ENCODE assay signal across 8 mouse cellular contexts in genomic region chr8:70896316-70897020, GRCm38 (mm10). TPM values are rescaled to one million over a fixed set of nuclear protein-coding genes. Genes with fewer than 3 reads are reported as not detected.
DNase-seq lines count a peak whose midpoint lies in the region; ATAC-seq lines count a peak whose summit lies in the region.

No protein-coding gene starts in this region.

- H3K36me3 ChIP-seq in lung, embryonic 15.5 days = peaks cover 24% of the 10 kb centered on the region
- peaks cover 34% of the 10 kb centered on the region for H3K36me3 ChIP-seq in embryonic facial prominence, embryonic 10.5 days (replicated peaks)
- peaks cover 25% of the 10 kb centered on the region for H3K36me3 ChIP-seq in hindbrain, embryonic 16.5 days (ENCODE audit: control insufficient read depth, insufficient read depth, low read length)

- peak overlapping the region; percentile 58 for H3K27ac ChIP-seq in lung, embryonic 15.5 days
- peak overlapping the region; percentile 98 for H3K27ac ChIP-seq in embryonic facial prominence, embryonic 10.5 days (replicated peaks)
- H3K27ac ChIP-seq in hindbrain, embryonic 16.5 days (ENCODE audit: low read depth, low read length) = peak overlapping the region; percentile 75

- no peak for ATAC-seq in lung, embryonic 15.5 days (ENCODE audit: borderline replicate concordance, extremely low read depth, low FRiP score, low TSS enrichment)
- no peak for ATAC-seq in hindbrain, embryonic 16.5 days

- H3K4me2 ChIP-seq in lung, embryonic 15.5 days = peak overlapping the region; percentile 91
- H3K4me2 ChIP-seq in hindbrain, embryonic 16.5 days (ENCODE audit: low read length) = peak overlapping the region; percentile 92

- WGBS in lung, embryonic 15.5 days = 3% methylated on average over 25 of the region's 25 CpGs
- WGBS in embryonic facial prominence, embryonic 10.5 days = 5% methylated on average over 25 of the region's 25 CpGs
- 5% methylated on average over 25 of the region's 25 CpGs for WGBS in hindbrain, embryonic 16.5 days

- peak overlapping the region; percentile 86 for H3K9ac ChIP-seq in lung, embryonic 15.5 days
- peak overlapping the region; percentile 96 for H3K9ac ChIP-seq in hindbrain, embryonic 16.5 days (ENCODE audit: low read depth, low read length)

- peaks cover 28% of the 10 kb centered on the region for H3K27me3 ChIP-seq in lung, embryonic 15.5 days
- peaks cover 37% of the 10 kb centered on the region for H3K27me3 ChIP-seq in embryonic facial prominence, embryonic 10.5 days (replicated peaks; ENCODE audit: low read depth, poor library complexity, severe bottlenecking)
- H3K27me3 ChIP-seq in hindbrain, embryonic 16.5 days (replicated peaks; ENCODE audit: control insufficient read depth, insufficient read depth, low read length) = peaks cover 36% of the 10 kb centered on the region

- peaks cover 29% of the 10 kb centered on the region for H3K4me1 ChIP-seq in lung, embryonic 15.5 days
- H3K4me1 ChIP-seq in embryonic facial prominence, embryonic 10.5 days = peaks cover 46% of the 10 kb centered on the region
- peaks cover 18% of the 10 kb centered on the region for H3K4me1 ChIP-seq in hindbrain, embryonic 16.5 days (ENCODE audit: control insufficient read depth, insufficient read depth, low read depth, low read length)

- peak overlapping the region; percentile 68 for H3K4me3 ChIP-seq in lung, embryonic 15.5 days
- H3K4me3 ChIP-seq in embryonic facial prominence, embryonic 10.5 days = peak overlapping the region; percentile 88
- H3K4me3 ChIP-seq in hindbrain, embryonic 16.5 days (ENCODE audit: low read length) = peak overlapping the region; percentile 82

- no peak for DNase-seq in lung, postnatal 4 days
- DNase-seq in embryonic facial prominence, embryonic 10.5 days (ENCODE audit: low spot score) = no peak
- DNase-seq in naive thymus-derived CD4-positive, alpha-beta T cell, adult 2 months (ENCODE audit: low read depth) = peak; percentile 25
- no peak for DNase-seq in layer of hippocampus, adult 18-20 months (ENCODE audit: low spot score in 2 of 2)
- DNase-seq in adrenal gland, postnatal 4 days (ENCODE audit: low spot score in 2 of 2) = no peak
- no peak for DNase-seq in kidney, adult 8-10 months

- no peaks in the 10 kb centered on the region for H3K9me3 ChIP-seq in lung, embryonic 15.5 days
- no peaks in the 10 kb centered on the region for H3K9me3 ChIP-seq in embryonic facial prominence, embryonic 10.5 days
- H3K9me3 ChIP-seq in hindbrain, embryonic 16.5 days (ENCODE audit: control insufficient read depth, low read length) = no peaks in the 10 kb centered on the region

RNA-seq across cellular contexts. Expression of gene Rpl18a, which starts 0.7 kb away (rescaled TPM):
- polyA plus RNA-seq in lung, embryonic 15.5 days (2015; fragmentation: Nextera tagmentation; extraction: Ambion mirVana) = 4,502 and 4,535 TPM in 2 replicates
- 3,888 and 3,901 TPM in 2 replicates for polyA plus RNA-seq in embryonic facial prominence, embryonic 10.5 days (2016; fragmentation: Nextera tagmentation; extraction: Ambion mirVana)
- 1,821 and 2,018 TPM in 2 replicates for polyA plus RNA-seq in hindbrain, embryonic 16.5 days (2015; fragmentation: Nextera tagmentation; extraction: Ambion mirVana)
- total RNA-seq in layer of hippocampus, adult 18-20 months (2021) = 100 to 1,000 TPM; 713 to 785 TPM
- total RNA-seq in adrenal gland, postnatal 4 days (2021) = 1,000 to 10,000 TPM; 1,999 to 2,049 TPM

RNA-seq across cellular contexts. Expression of gene Slc5a5, which starts 3.9 kb away (rescaled TPM):
- polyA plus RNA-seq in lung, embryonic 15.5 days (2015; fragmentation: Nextera tagmentation; extraction: Ambion mirVana) = 0.25 and 0.29 TPM in 2 replicates
- polyA plus RNA-seq in embryonic facial prominence, embryonic 10.5 days (2016; fragmentation: Nextera tagmentation; extraction: Ambion mirVana) = 0.30 and 0.40 TPM in 2 replicates
- polyA plus RNA-seq in hindbrain, embryonic 16.5 days (2015; fragmentation: Nextera tagmentation; extraction: Ambion mirVana) = 2.4 and 3.1 TPM in 2 replicates
- 10 to 100 TPM; 11.1 to 12.9 TPM for total RNA-seq in layer of hippocampus, adult 18-20 months (2021)
- under 1 TPM; 0.14 to 0.17 TPM for total RNA-seq in adrenal gland, postnatal 4 days (2021)

RNA-seq across cellular contexts. Expression of gene Map1s, which starts 9.3 kb away (rescaled TPM):
- polyA plus RNA-seq in lung, embryonic 15.5 days (2015; fragmentation: Nextera tagmentation; extraction: Ambion mirVana) = 49.8 and 50.9 TPM in 2 replicates
- 67.8 and 72.3 TPM in 2 replicates for polyA plus RNA-seq in embryonic facial prominence, embryonic 10.5 days (2016; fragmentation: Nextera tagmentation; extraction: Ambion mirVana)
- 57.8 and 71.4 TPM in 2 replicates for polyA plus RNA-seq in hindbrain, embryonic 16.5 days (2015; fragmentation: Nextera tagmentation; extraction: Ambion mirVana)
- 100 to 1,000 TPM in 1 of 2 experiments, 10 to 100 TPM in 1; 96.3 to 100 TPM for total RNA-seq in layer of hippocampus, adult 18-20 months (2021)
- total RNA-seq in adrenal gland, postnatal 4 days (2021) = 10 to 100 TPM; 45.4 to 48.9 TPM

RNA-seq across cellular contexts. Expression of gene Ccdc124, which starts 22.7 kb away (rescaled TPM):
- 112 and 118 TPM in 2 replicates for polyA plus RNA-seq in lung, embryonic 15.5 days (2015; fragmentation: Nextera tagmentation; extraction: Ambion mirVana)
- 173 and 179 TPM in 2 replicates for polyA plus RNA-seq in embryonic facial prominence, embryonic 10.5 days (2016; fragmentation: Nextera tagmentation; extraction: Ambion mirVana)
- 168 and 190 TPM in 2 replicates for polyA plus RNA-seq in hindbrain, embryonic 16.5 days (2015; fragmentation: Nextera tagmentation; extraction: Ambion mirVana)
- 10 to 100 TPM; 93.2 to 98.5 TPM for total RNA-seq in layer of hippocampus, adult 18-20 months (2021)
- total RNA-seq in adrenal gland, postnatal 4 days (2021) = 10 to 100 TPM; 36.8 to 38.6 TPM

RNA-seq across cellular contexts. Expression of gene Kcnn1, which starts 33.4 kb away (rescaled TPM):
- 1.2 TPM in 2 replicates for polyA plus RNA-seq in lung, embryonic 15.5 days (2015; fragmentation: Nextera tagmentation; extraction: Ambion mirVana)
- polyA plus RNA-seq in embryonic facial prominence, embryonic 10.5 days (2016; fragmentation: Nextera tagmentation; extraction: Ambion mirVana) = 4.7 and 5.1 TPM in 2 replicates
- polyA plus RNA-seq in hindbrain, embryonic 16.5 days (2015; fragmentation: Nextera tagmentation; extraction: Ambion mirVana) = 16.3 and 18.5 TPM in 2 replicates
- 10 to 100 TPM; 19.0 to 20.8 TPM for total RNA-seq in layer of hippocampus, adult 18-20 months (2021)
- 1 to 10 TPM; 1.4 to 2.1 TPM for total RNA-seq in adrenal gland, postnatal 4 days (2021)
